Mouse (Mus musculus) midbrain, postnatal 0 days (tissue): ENCODE results near the gene Tgm7. TPM values are rescaled to one million over a fixed set of nuclear protein-coding genes. Genes with fewer than 3 reads are reported as not detected.

Experiments
- ATAC-seq: fragments of 200-750 bp; cut with Nextera tagmentation; 2 replicates; pipeline ENCODE4 v1.8.0; 2017; ENCODE audit warnings: moderate number of reproducible peaks, mild to moderate bottlenecking, moderate TSS enrichment, moderate library complexity; ENCODE audit not compliant: low FRiP score
- DNase-seq: peaks from one replicate; pipeline ENCODE4 v3.0.0-alpha.2; 2015; ENCODE audit warnings: low spot score
- H3K27ac ChIP-seq: fragments of 300-500 bp; sonication (generic); 2 replicates; pipeline ENCODE4 v1.5.1; 2014; ENCODE audit warnings: low read depth, mild to moderate bottlenecking, low read length, mixed read lengths
- H3K27me3 ChIP-seq: fragments of 300-500 bp; sonication (generic); 2 replicates; pipeline ENCODE4 v1.6.1; 2014; ENCODE audit warnings: low read length, control low read depth, mixed read lengths; ENCODE audit not compliant: insufficient read depth
- H3K36me3 ChIP-seq: fragments of 300-500 bp; sonication (generic); 2 replicates; pipeline ENCODE4 v1.6.1; 2014; ENCODE audit warnings: low read length, control low read depth, mixed read lengths; ENCODE audit not compliant: insufficient read depth
- H3K4me1 ChIP-seq: fragments of 300-500 bp; sonication (generic); 2 replicates; pipeline ENCODE4 v1.6.1; 2014; ENCODE audit warnings: mild to moderate bottlenecking, control low read depth, antibody characterized with exemption, low read length, mixed read lengths; ENCODE audit not compliant: insufficient read depth
- H3K4me2 ChIP-seq: fragments of 300-500 bp; sonication (generic); 2 replicates; pipeline ENCODE4 v1.6.1; 2014; ENCODE audit warnings: low read depth, mild to moderate bottlenecking, low read length, mixed read lengths; ENCODE audit not compliant: poor library complexity, severe bottlenecking
- H3K4me3 ChIP-seq: fragments of 300-500 bp; sonication (generic); 2 replicates; pipeline ENCODE4 v1.5.1; 2014; ENCODE audit warnings: low read depth, mild to moderate bottlenecking, low read length, moderate library complexity
- H3K9ac ChIP-seq: fragments of 300-500 bp; sonication (generic); replicated peaks from 2 replicates; pipeline ENCODE4 v1.6.1; 2014; ENCODE audit warnings: mild to moderate bottlenecking, low read length, moderate library complexity, mixed read lengths; ENCODE audit not compliant: poor library complexity, severe bottlenecking
- H3K9me3 ChIP-seq: fragments of 300-500 bp; sonication (generic); 2 replicates; pipeline ENCODE4 v1.6.1; 2016; ENCODE audit warnings: low read length, control low read depth
- CTCF ChIP-seq: IDR thresholded peaks from 2 replicates; pipeline ENCODE4 v1.5.1; 2016; ENCODE audit warnings: antibody characterized with exemption, mild to moderate bottlenecking
- WGBS: fragments of 180-500 bp; shearing (Covaris S2); extraction: QIAGEN DNeasy Blood & Tissue Kit; methylation state at CpG from one replicate; pipeline ENCODE4 v1.1.7; 2014; 5-methylcytosine and 5-hydroxymethylcytosine counted together
- polyA plus RNA-seq: library from polyadenylated mRNA; unstranded; fragments of >200 nt; fragmentation: Nextera tagmentation; extraction: Ambion mirVana; gene quantifications from 2 replicates; pipeline ENCODE4 v1.2.1, GENCODE M21; 2015
- total RNA-seq: library from RNA; depleted of rRNA; stranded (reverse); fragments of >200 nt; gene quantifications from 2 replicates; pipeline ENCODE4 v1.2.3, GENCODE M21; 2014

Tgm7 gene
- total and polyA plus RNA-seq, 2 experiments from 2014 or later = not detected

GRCm38 (mm10) chr2:121069506-121069905 lies 40.1 kb downstream of the Tgm7 start:
- Histone ChIP-seq H3K9ac (no peak overlapping the region), H3K36me3 (no peaks in the 10 kb centered on the region), H3K4me2 (no peak overlapping the region), H3K4me1 (no peaks in the 10 kb centered on the region), H3K9me3 (no peaks in the 10 kb centered on the region), H3K4me3 (no peak overlapping the region), H3K27me3 (no peaks in the 10 kb centered on the region), H3K27ac (no peak overlapping the region)
- 56% methylated on average over 6 of the region's 6 CpGs for WGBS
- no peak for TF ChIP-seq CTCF
- no peak for ATAC-seq
- DNase-seq = no peak

GRCm38 (mm10) chr2:121067116-121067515 lies 42.5 kb downstream of the Tgm7 start:
- H3K27ac ChIP-seq = no peak overlapping the region
- WGBS = 52% methylated on average over 4 of the region's 4 CpGs
- ATAC-seq (no peak), DNase-seq (no peak)
- H3K4me2 ChIP-seq = no peak overlapping the region
- H3K36me3 ChIP-seq = no peaks in the 10 kb centered on the region
- no peaks in the 10 kb centered on the region for H3K9me3 ChIP-seq
- TF ChIP-seq CTCF = no peak
- no peak overlapping the region for H3K4me3 ChIP-seq
- H3K9ac ChIP-seq = no peak overlapping the region
- no peaks in the 10 kb centered on the region for H3K4me1 ChIP-seq
- H3K27me3 ChIP-seq = no peaks in the 10 kb centered on the region

- no peaks in the 10 kb centered on the region for H3K4me1 ChIP-seq
- TF ChIP-seq CTCF = no peak
Measured at GRCm38 (mm10) chr2:121061315-121061714, 48.3 kb downstream of the Tgm7 start.

GRCm38 (mm10) chr2:121057997-121058396 lies 51.6 kb downstream of the Tgm7 start:
- Histone ChIP-seq H3K27ac (no peak overlapping the region), H3K36me3 (no peaks in the 10 kb centered on the region), H3K4me1 (no peaks in the 10 kb centered on the region), H3K4me2 (no peak overlapping the region), H3K4me3 (no peak overlapping the region), H3K9me3 (no peaks in the 10 kb centered on the region), H3K9ac (no peak overlapping the region), H3K27me3 (no peaks in the 10 kb centered on the region)
- WGBS = 74% methylated on average over 6 of the region's 6 CpGs
- no peak for ATAC-seq
- no peak for DNase-seq
- TF ChIP-seq CTCF = no peak

More at GRCm38 (mm10) chr2:121061315-121061714, 48.3 kb downstream of the Tgm7 start:
- ATAC-seq (no peak), DNase-seq (no peak)
- Histone ChIP-seq H3K4me2 (no peak overlapping the region), H3K4me3 (no peak overlapping the region), H3K27me3 (no peaks in the 10 kb centered on the region), H3K36me3 (no peaks in the 10 kb centered on the region), H3K9ac (no peak overlapping the region), H3K27ac (no peak overlapping the region), H3K9me3 (no peaks in the 10 kb centered on the region)
- WGBS = 92% methylated on average over 2 of the region's 2 CpGs

GRCm38 (mm10) chr2:121055915-121056314 lies 53.7 kb downstream of the Tgm7 start:
- no peaks in the 10 kb centered on the region for H3K27me3 ChIP-seq
- no peak for TF ChIP-seq CTCF
- no peak overlapping the region for H3K9ac ChIP-seq
- no peaks in the 10 kb centered on the region for H3K4me1 ChIP-seq
- no peak overlapping the region for H3K4me2 ChIP-seq
- no peak overlapping the region for H3K27ac ChIP-seq
- 92% methylated on average over 6 of the region's 6 CpGs for WGBS
- H3K4me3 ChIP-seq = no peak overlapping the region
- DNase-seq (no peak), ATAC-seq (no peak)
- no peaks in the 10 kb centered on the region for H3K9me3 ChIP-seq
- H3K36me3 ChIP-seq = no peaks in the 10 kb centered on the region

- 77% methylated on average over 2 of the region's 2 CpGs for WGBS
- H3K36me3 ChIP-seq = no peaks in the 10 kb centered on the region
- DNase-seq = no peak
- ATAC-seq = no peak
- H3K4me1 ChIP-seq = no peaks in the 10 kb centered on the region
- H3K27ac ChIP-seq = no peak overlapping the region
- H3K4me3 ChIP-seq = no peak overlapping the region
- H3K27me3 ChIP-seq = no peaks in the 10 kb centered on the region
- H3K4me2 ChIP-seq = no peak overlapping the region
- H3K9ac ChIP-seq = no peak overlapping the region
- no peaks in the 10 kb centered on the region for H3K9me3 ChIP-seq
- TF ChIP-seq CTCF = no peak
Measured at GRCm38 (mm10) chr2:121054060-121054459, 55.5 kb downstream of the Tgm7 start.
